Mouse (Mus musculus): ENCODE measurements around the gene Nap1l1. TPM values are rescaled to one million over a fixed set of nuclear protein-coding genes. Genes with fewer than 3 reads are reported as not detected.

Nap1l1 gene
- polyA plus RNA-seq, 1 experiment from 2014 or later: 185 TPM

DNA sequence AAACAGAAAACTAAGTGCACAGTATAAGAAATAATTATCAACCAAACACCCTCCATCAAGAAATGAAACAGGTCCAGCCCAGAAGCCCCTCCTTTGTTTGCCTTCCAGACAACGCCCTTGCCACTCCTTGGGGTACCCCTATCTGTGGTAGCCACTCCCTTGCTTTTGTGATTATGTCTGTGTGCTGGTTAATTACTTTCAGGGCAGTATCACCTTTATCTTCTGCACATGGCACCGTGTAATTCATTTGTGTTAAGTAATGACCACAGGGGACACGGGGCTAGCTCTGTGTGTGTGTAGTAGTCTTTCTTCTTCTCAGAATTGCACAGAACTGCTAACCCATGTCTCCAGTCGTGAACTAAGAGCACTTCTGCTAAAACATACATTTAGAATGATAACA lies 72.6 kb downstream of the Nap1l1 start:
- Histone ChIP-seq H3K4me3 (replicated peaks; ENCODE audit: low read length) (no peak overlapping the region), H3K9me3 (ENCODE audit: control insufficient read depth, low read length) (no peaks in the 10 kb centered on the region), H3K27me3 (ENCODE audit: control insufficient read depth, insufficient read depth, low read length) (no peaks in the 10 kb centered on the region), H3K36me3 (replicated peaks; ENCODE audit: control insufficient read depth, insufficient read depth) (no peaks in the 10 kb centered on the region), H3K4me1 (replicated peaks; ENCODE audit: control insufficient read depth, insufficient read depth, low read length) (no peaks in the 10 kb centered on the region), H3K9ac (no peak overlapping the region), H3K4me2 (replicated peaks) (no peak overlapping the region), H3K27ac (no peak overlapping the region)
- ATAC-seq (ENCODE audit: low FRiP score): no peak
- 64% methylated on average over 4 of the region's 4 CpGs for WGBS
- DNase-seq (ENCODE audit: low spot score): no peak

Other genes with a start within 250 kb of the Nap1l1 start
- gene Bbs10, start 174.5 kb upstream of the Nap1l1 start, polyA plus RNA-seq (2014; fragmentation: Nextera tagmentation; extraction: Ambion mirVana): 5.7 and 6.1 TPM in 2 replicates
- gene Phlda1, start 33.1 kb downstream of the Nap1l1 start, polyA plus RNA-seq (2014; fragmentation: Nextera tagmentation; extraction: Ambion mirVana): 57.7 and 66.6 TPM in 2 replicates